Mouse (Mus musculus) hindbrain, embryonic 16.5 days (tissue): ENCODE results near the gene Pitpnc1. TPM values are rescaled to one million over a fixed set of nuclear protein-coding genes. Genes with fewer than 3 reads are reported as not detected.

Experiments used
- ATAC-seq: fragments of 200-750 bp; cut with Nextera tagmentation; 2 replicates; pipeline ENCODE4 v1.8.0; 2017; ENCODE audit warnings: moderate TSS enrichment, moderate library complexity
- H3K27ac ChIP-seq: fragments of 300-500 bp; sonication (generic); 2 replicates; pipeline ENCODE4 v1.5.1; 2014; ENCODE audit warnings: low read depth, mild to moderate bottlenecking, control low read depth, low read length, moderate library complexity
- H3K27me3 ChIP-seq: fragments of 300-500 bp; sonication (generic); replicated peaks from 2 replicates; pipeline ENCODE4 v1.6.1; 2014; ENCODE audit warnings: low read length; ENCODE audit not compliant: control insufficient read depth, insufficient read depth
- H3K36me3 ChIP-seq: fragments of 300-500 bp; sonication (generic); 2 replicates; pipeline ENCODE4 v1.6.1; 2014; ENCODE audit warnings: mild to moderate bottlenecking, low read length, moderate library complexity, mixed read lengths; ENCODE audit not compliant: control insufficient read depth, insufficient read depth
- H3K4me1 ChIP-seq: fragments of 300-500 bp; sonication (generic); 2 replicates; pipeline ENCODE4 v1.6.1; 2014; ENCODE audit warnings: low read depth, low read length; ENCODE audit not compliant: control insufficient read depth, insufficient read depth
- H3K4me2 ChIP-seq: fragments of 300-500 bp; sonication (generic); 2 replicates; pipeline ENCODE4 v1.6.1; 2014; ENCODE audit warnings: mild to moderate bottlenecking, low read length, control low read depth, moderate library complexity
- H3K4me3 ChIP-seq: fragments of 300-500 bp; sonication (generic); 2 replicates; pipeline ENCODE4 v1.5.1; 2014; ENCODE audit warnings: mild to moderate bottlenecking, low read length, control low read depth, moderate library complexity
- H3K9ac ChIP-seq: fragments of 300-500 bp; sonication (generic); 2 replicates; pipeline ENCODE4 v1.6.1; 2014; ENCODE audit warnings: low read depth, mild to moderate bottlenecking, control low read depth, low read length, moderate library complexity
- H3K9me3 ChIP-seq: fragments of 300-500 bp; sonication (generic); 2 replicates; pipeline ENCODE4 v1.6.1; 2014; ENCODE audit warnings: mild to moderate bottlenecking, low read length, moderate library complexity; ENCODE audit not compliant: control insufficient read depth
- WGBS: fragments of 180-500 bp; shearing (Covaris S2); extraction: QIAGEN DNeasy Blood & Tissue Kit; methylation state at CpG from one replicate; pipeline ENCODE4 v1.1.7; 2014; 5-methylcytosine and 5-hydroxymethylcytosine counted together
- polyA plus RNA-seq: library from polyadenylated mRNA; unstranded; fragments of >200 nt; fragmentation: Nextera tagmentation; extraction: Ambion mirVana; gene quantifications from 2 replicates; pipeline ENCODE4 v1.2.1, GENCODE M21; 2015

Pitpnc1 gene
- polyA plus RNA-seq, 1 experiment from 2014 or later = 43.0 TPM

- no peak for ATAC-seq
- H3K27me3 ChIP-seq = no peaks in the 10 kb centered on the region
- H3K4me1 ChIP-seq = peaks cover 4% of the 10 kb centered on the region; the same call in 1 of the 2 replicates
- WGBS = 94% methylated on average over 3 of the region's 3 CpGs
- no peak overlapping the region for H3K4me3 ChIP-seq
- no peak overlapping the region for H3K4me2 ChIP-seq
- no peaks in the 10 kb centered on the region for H3K36me3 ChIP-seq
- no peak overlapping the region for H3K9ac ChIP-seq
- H3K27ac ChIP-seq = no peak overlapping the region
- no peaks in the 10 kb centered on the region for H3K9me3 ChIP-seq
Observed at GRCm38 (mm10) chr11:107462478-107462877, 8.0 kb downstream of the Pitpnc1 start.

- Histone ChIP-seq H3K9ac (no peak overlapping the region), H3K4me1 (no peaks in the 10 kb centered on the region; the same call in 1 of the 2 replicates), H3K9me3 (no peaks in the 10 kb centered on the region), H3K4me2 (no peak overlapping the region), H3K27me3 (no peaks in the 10 kb centered on the region), H3K4me3 (no peak overlapping the region), H3K27ac (no peak overlapping the region), H3K36me3 (no peaks in the 10 kb centered on the region)
- ATAC-seq = no peak
- WGBS = 63% methylated on average over 7 of the region's 7 CpGs
Observed at GRCm38 (mm10) chr11:107459828-107460227, 10.7 kb downstream of the Pitpnc1 start.

DNA sequence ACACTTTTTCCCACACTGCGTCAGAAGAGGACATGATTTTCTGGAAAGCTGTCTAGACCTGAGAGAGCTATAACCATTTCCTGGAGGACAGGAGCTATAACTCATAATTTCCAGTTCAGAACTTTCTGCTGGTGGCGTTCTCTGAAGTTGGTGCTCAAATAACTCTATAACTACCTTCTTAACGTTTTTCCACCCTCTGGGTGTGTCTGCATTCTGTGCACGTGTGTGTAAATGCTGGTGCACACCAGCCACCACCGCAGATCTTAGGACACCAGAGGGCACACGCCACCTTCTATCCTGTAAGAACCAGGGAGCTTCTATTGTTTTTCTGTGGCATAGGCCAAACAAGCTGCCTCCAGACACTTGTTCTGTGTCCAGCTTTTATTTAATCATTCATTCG lies 11.5 kb downstream of the Pitpnc1 start:
- no peak overlapping the region for H3K9ac ChIP-seq
- H3K36me3 ChIP-seq = no peaks in the 10 kb centered on the region
- no peaks in the 10 kb centered on the region; the same call in 1 of the 2 replicates for H3K4me1 ChIP-seq
- no peak for ATAC-seq
- 87% methylated on average over 7 of the region's 7 CpGs for WGBS
- H3K27me3 ChIP-seq = no peaks in the 10 kb centered on the region
- no peak overlapping the region for H3K4me2 ChIP-seq
- H3K4me3 ChIP-seq = no peak overlapping the region
- no peaks in the 10 kb centered on the region for H3K9me3 ChIP-seq
- no peak overlapping the region for H3K27ac ChIP-seq

DNA sequence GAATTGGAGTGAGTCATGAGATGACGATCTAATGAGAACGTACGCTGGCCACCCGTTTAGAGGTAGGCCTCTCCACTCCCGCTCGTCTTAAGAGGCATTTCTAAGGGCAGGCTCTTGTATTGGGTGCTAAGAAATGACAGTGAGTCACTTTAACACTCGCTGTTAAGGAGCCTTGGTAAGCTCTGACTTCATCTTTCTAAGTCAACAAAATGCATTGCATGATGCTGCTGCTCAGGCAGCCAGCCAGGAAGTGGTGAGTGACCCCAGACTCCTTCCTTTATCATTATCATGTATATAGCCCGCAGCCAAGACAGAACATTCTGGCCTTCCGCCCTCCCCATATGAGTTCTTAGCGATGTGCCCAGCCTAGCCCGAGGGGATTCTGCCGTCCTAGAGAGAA lies 12.2 kb downstream of the Pitpnc1 start:
- H3K36me3 ChIP-seq = no peaks in the 10 kb centered on the region
- whole genome bisulfite sequencing = 72% methylated on average over 12 of the region's 12 CpGs
- H3K4me2 ChIP-seq = no peak overlapping the region
- no peaks in the 10 kb centered on the region for H3K27me3 ChIP-seq
- no peak overlapping the region for H3K27ac ChIP-seq
- H3K4me3 ChIP-seq = no peak overlapping the region
- H3K9ac ChIP-seq = no peak overlapping the region
- no peaks in the 10 kb centered on the region for H3K9me3 ChIP-seq
- no peak for ATAC-seq
- H3K4me1 ChIP-seq = no peaks in the 10 kb centered on the region; the same call in 1 of the 2 replicates

GRCm38 (mm10) chr11:107457282-107457681 lies 13.2 kb downstream of the Pitpnc1 start:
- WGBS = 93% methylated on average over 3 of the region's 3 CpGs
- no peak for ATAC-seq

DNA sequence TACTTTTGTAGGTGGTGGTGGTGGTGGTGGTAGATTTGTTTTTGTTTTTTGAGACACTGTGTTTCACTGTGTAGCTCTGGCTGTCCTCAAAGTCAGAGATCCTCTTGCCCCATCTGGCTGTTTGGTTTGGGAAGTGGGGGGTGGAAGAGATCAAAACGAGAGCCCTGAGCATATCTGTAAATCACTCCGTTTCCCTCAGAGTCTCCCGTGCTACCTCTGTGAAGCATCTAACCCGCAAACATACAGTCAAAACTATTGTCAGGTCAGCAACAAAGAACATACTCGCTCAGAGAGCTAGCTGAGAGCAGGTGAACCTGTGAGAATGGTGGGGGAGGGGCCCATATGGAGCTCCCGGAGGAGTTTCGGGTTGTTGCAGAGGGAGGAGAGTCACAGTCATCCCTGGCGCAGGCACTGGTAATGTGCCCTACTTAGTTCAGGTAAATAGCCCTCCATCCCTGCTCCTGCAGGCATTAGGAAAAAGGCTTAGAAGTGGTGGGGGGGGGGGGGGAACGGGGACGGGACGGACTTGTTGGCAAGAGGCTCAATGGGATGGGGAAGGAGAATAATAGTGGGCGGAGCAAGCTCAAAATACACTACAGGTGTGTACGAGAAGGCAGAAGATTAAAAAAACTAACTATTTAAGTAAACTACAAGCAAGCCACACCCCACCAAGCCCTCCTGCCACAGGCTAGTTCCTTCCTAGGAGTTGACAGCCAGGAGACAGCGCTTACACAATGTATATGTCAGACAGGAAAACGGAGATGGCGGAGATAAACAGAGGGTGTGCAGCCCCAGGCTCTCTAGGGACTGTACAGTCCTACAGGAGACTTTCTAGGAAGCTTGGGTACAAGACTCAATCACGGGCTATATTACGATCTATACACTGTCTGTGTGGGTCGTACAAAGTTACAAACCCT lies 15.7 kb downstream of the Pitpnc1 start:
- 72% methylated on average over 16 of the region's 19 CpGs for WGBS
- no peak for ATAC-seq
- no peaks in the 10 kb centered on the region for H3K27me3 ChIP-seq
- H3K4me2 ChIP-seq = no peak overlapping the region
- no peak overlapping the region for H3K9ac ChIP-seq
- H3K4me3 ChIP-seq = no peak overlapping the region
- no peak overlapping the region for H3K27ac ChIP-seq
- no peaks in the 10 kb centered on the region for H3K9me3 ChIP-seq
- H3K4me1 ChIP-seq = no peaks in the 10 kb centered on the region; the same call in 1 of the 2 replicates
- no peaks in the 10 kb centered on the region for H3K36me3 ChIP-seq

More at GRCm38 (mm10) chr11:107457282-107457681, 13.2 kb downstream of the Pitpnc1 start:
- Histone ChIP-seq H3K27ac (no peak overlapping the region), H3K9ac (no peak overlapping the region), H3K4me1 (no peaks in the 10 kb centered on the region; the same call in 1 of the 2 replicates), H3K4me3 (no peak overlapping the region), H3K27me3 (no peaks in the 10 kb centered on the region), H3K36me3 (no peaks in the 10 kb centered on the region), H3K9me3 (no peaks in the 10 kb centered on the region), H3K4me2 (no peak overlapping the region)

GRCm38 (mm10) chr11:107452053-107452452 lies 18.4 kb downstream of the Pitpnc1 start:
- H3K9ac ChIP-seq = no peak overlapping the region
- no peaks in the 10 kb centered on the region for H3K27me3 ChIP-seq
- H3K36me3 ChIP-seq = no peaks in the 10 kb centered on the region
- H3K4me1 ChIP-seq = no peaks in the 10 kb centered on the region
- no peak overlapping the region for H3K27ac ChIP-seq
- H3K4me3 ChIP-seq = no peak overlapping the region
- no peak overlapping the region for H3K4me2 ChIP-seq
- no peaks in the 10 kb centered on the region for H3K9me3 ChIP-seq
- WGBS = 94% methylated on average over 7 of the region's 7 CpGs
- ATAC-seq = no peak

DNA sequence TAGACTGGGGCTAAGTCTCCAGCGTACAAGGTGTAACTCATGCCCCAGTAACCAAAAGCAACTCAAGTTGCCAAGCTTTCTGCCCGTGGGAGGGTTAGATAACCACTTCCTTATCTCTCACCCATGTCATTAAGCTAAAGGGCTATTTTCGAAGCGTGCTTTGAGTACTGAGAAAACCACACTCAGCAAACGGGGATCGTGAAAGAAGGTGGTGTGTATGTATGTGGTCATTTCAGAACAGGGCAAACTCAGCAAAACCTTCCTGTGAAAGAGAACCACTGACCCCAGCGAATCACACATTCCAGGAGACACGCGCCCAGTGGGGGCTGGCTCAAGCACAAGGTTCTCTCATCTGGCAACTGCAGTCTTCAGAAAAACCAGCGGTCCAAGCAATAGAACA lies 19.4 kb downstream of the Pitpnc1 start:
- Histone ChIP-seq H3K4me1 (no peaks in the 10 kb centered on the region), H3K9me3 (no peaks in the 10 kb centered on the region), H3K9ac (no peak overlapping the region), H3K4me3 (no peak overlapping the region), H3K4me2 (no peak overlapping the region), H3K36me3 (no peaks in the 10 kb centered on the region), H3K27me3 (no peaks in the 10 kb centered on the region), H3K27ac (no peak overlapping the region)
- 88% methylated on average over 10 of the region's 10 CpGs for WGBS
- ATAC-seq = no peak

DNA sequence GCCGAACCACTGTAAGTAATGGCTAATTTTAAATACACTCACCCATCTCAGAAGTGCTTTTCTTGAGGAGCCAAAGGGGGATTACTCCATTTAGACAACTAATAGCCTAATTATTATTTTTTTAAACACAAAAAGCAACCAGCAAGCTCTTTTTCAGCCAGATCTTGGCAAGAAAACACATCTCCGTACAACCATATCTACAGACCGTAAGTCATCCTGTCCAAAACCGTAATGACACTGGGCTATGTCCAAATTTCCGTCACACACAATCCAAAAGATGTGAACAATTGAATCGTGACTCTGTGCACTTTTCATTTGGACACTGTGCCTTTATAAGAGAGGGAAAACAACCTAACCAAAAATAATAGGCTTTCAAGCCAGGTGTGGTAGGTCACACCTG lies 20.4 kb downstream of the Pitpnc1 start:
- H3K4me3 ChIP-seq = no peak overlapping the region
- no peak overlapping the region for H3K4me2 ChIP-seq
- no peak for ATAC-seq
- H3K9ac ChIP-seq = no peak overlapping the region
- H3K36me3 ChIP-seq = no peaks in the 10 kb centered on the region
- no peak overlapping the region for H3K27ac ChIP-seq
- WGBS = 56% methylated on average over 6 of the region's 6 CpGs
- no peaks in the 10 kb centered on the region for H3K9me3 ChIP-seq
- no peaks in the 10 kb centered on the region for H3K27me3 ChIP-seq
- no peaks in the 10 kb centered on the region; the same call in 1 of the 2 replicates for H3K4me1 ChIP-seq
